In genomic region chr6:51110596-51110995, GRCm38 (mm10) we compare ENCODE assay signal across 17 mouse cellular contexts.
DNase-seq lines count a peak whose midpoint lies in the region; TF ChIP-seq lines count a peak whose summit lies in the region.
"Had no signal": no experiment of that assay in that cellular context is flagged by ENCODE, and none has a peak within 500 bp of the region (broad histone marks: within the 10 kb centered on the region; RNA-seq: fewer than 3 reads in every experiment).

No protein-coding gene starts in this region.

- no peak overlapping the region for H3K27ac ChIP-seq in heart, embryonic 10.5 days
- no peak overlapping the region for H3K27ac ChIP-seq in heart, adult 2 months

- no peaks in the 10 kb centered on the region for H3K36me3 ChIP-seq in heart, embryonic 10.5 days
- no peaks in the 10 kb centered on the region for H3K36me3 ChIP-seq in heart, adult 2 months (ENCODE audit: control insufficient read depth, insufficient read depth, low read length)
- H3K36me3 ChIP-seq: G1E had no signal

- intact Hi-C loops in heart, adult 2 months (cut with DNase I) = no loop called here

- no peak for TF ChIP-seq EP300 in heart, adult 2 months (IDR thresholded peaks at IDR 0.05; ENCODE audit: insufficient read depth, low read depth, low read length)

- no peak for TF ChIP-seq POLR2A in heart, adult 2 months (IDR thresholded peaks at IDR 0.05; ENCODE audit: insufficient read depth, low read depth, low read length)

- DNase-seq in heart, adult 11 months = peak; percentile 71
- no peak for DNase-seq in heart, postnatal 4 days
- peak; percentile 55 for DNase-seq in heart, embryonic 10.5 days (ENCODE audit: low spot score)
- DNase-seq in heart, adult 2 months = no peak
- DNase-seq: adrenal gland, adult 2 months; adrenal gland, adult 8-10 months; adrenal gland, postnatal 10 days; adrenal gland, postnatal 14 days; adrenal gland, postnatal 25 days; adrenal gland, postnatal 36 days; B cell, adult 2 months; cerebellum, adult 11 months; cerebellum, adult 11-12 months; cerebellum, adult 18-20 months had no signal

- H3K9me3 ChIP-seq in heart, embryonic 10.5 days = no peaks in the 10 kb centered on the region
- H3K9me3 ChIP-seq: G1E had no signal

- H3K4me3 ChIP-seq in heart, embryonic 10.5 days = no peak overlapping the region
- no peak overlapping the region for H3K4me3 ChIP-seq in heart, adult 2 months

- no peak overlapping the region for H3K9ac ChIP-seq in heart, adult 2 months (ENCODE audit: low read depth, low read length)

- TF ChIP-seq CTCF in heart, adult 2 months (IDR thresholded peaks at IDR 0.05) = no peak

- H3K4me1 ChIP-seq in heart, embryonic 10.5 days = peaks cover 10% of the 10 kb centered on the region
- H3K4me1 ChIP-seq in heart, adult 2 months (ENCODE audit: control insufficient read depth, insufficient read depth, low read length) = no peaks in the 10 kb centered on the region

- 91% methylated on average over 3 of the region's 3 CpGs for WGBS in heart, embryonic 10.5 days
- 93% methylated on average over 3 of the region's 3 CpGs for WGBS in heart, adult 2 months

- no peaks in the 10 kb centered on the region for H3K27me3 ChIP-seq in heart, embryonic 10.5 days (ENCODE audit: insufficient read depth, poor library complexity, severe bottlenecking)
- no peaks in the 10 kb centered on the region for H3K27me3 ChIP-seq in heart, adult 2 months (ENCODE audit: control insufficient read depth, insufficient read depth, low read length)
- H3K27me3 ChIP-seq: CH12.LX, Patski had no signal

- H3K79me2 ChIP-seq in heart, adult 2 months (replicated peaks; ENCODE audit: control insufficient read depth, insufficient read depth, low read length) = no peaks in the 10 kb centered on the region

Comparison
In these comparisons a context has a peak if more than half of its experiments do, and no peak if none do; other contexts are left out.
1. DNase-seq: peak in heart, adult 11 months (single experiment) and heart, embryonic 10.5 days (single experiment); none in heart, postnatal 4 days (single experiment) and heart, adult 2 months (0 of 2).